Mouse (Mus musculus) cerebral cortex, adult 2 months (tissue): ENCODE measurements around the gene Pank4.

ENCODE experiments used
- WGBS: fragments of 180-500 bp; shearing (Covaris S2); methylation state at CpG from one replicate; pipeline ENCODE4 v1.1.7; 2018; 5-methylcytosine and 5-hydroxymethylcytosine counted together

Pank4 gene

GRCm38 (mm10) chr4:154943323-154944039 is 20.4 kb upstream of the Pank4 start:
- WGBS = 96% methylated on average over 6 of the region's 6 CpGs

- 49% methylated on average over 2 of the region's 2 CpGs for WGBS
Measured at GRCm38 (mm10) chr4:154944121-154944590, 19.8 kb upstream of the Pank4 start.

- 9% methylated on average over 8 of the region's 8 CpGs for WGBS
Measured at GRCm38 (mm10) chr4:154946319-154946718, 17.6 kb upstream of the Pank4 start.

GRCm38 (mm10) chr4:154948066-154948939 is 15.6 kb upstream of the Pank4 start:
- WGBS = 38% methylated on average over 14 of the region's 14 CpGs

- 54% methylated on average over 6 of the region's 6 CpGs for WGBS
Measured at GRCm38 (mm10) chr4:154948940-154949588, 14.9 kb upstream of the Pank4 start.

GRCm38 (mm10) chr4:154949589-154949982 is 14.3 kb upstream of the Pank4 start:
- 11% methylated on average over 16 of the region's 16 CpGs for WGBS

- 7% methylated on average over 26 of the region's 26 CpGs for WGBS
Measured at GRCm38 (mm10) chr4:154952461-154953241, 11.3 kb upstream of the Pank4 start.

- 67% methylated on average over 9 of the region's 9 CpGs for WGBS
Measured at GRCm38 (mm10) chr4:154956604-154957003, 7.3 kb upstream of the Pank4 start.

GRCm38 (mm10) chr4:154957289-154957993 is 6.5 kb upstream of the Pank4 start:
- WGBS = 44% methylated on average over 13 of the region's 13 CpGs

GRCm38 (mm10) chr4:154958171-154958570 is 5.8 kb upstream of the Pank4 start:
- WGBS = 6% methylated on average over 15 of the region's 15 CpGs

- WGBS = 22% methylated on average over 8 of the region's 8 CpGs
Measured at GRCm38 (mm10) chr4:154958621-154959020, 5.3 kb upstream of the Pank4 start.

GRCm38 (mm10) chr4:154960021-154960689 is 3.8 kb upstream of the Pank4 start:
- 26% methylated on average over 20 of the region's 20 CpGs for WGBS

GRCm38 (mm10) chr4:154960690-154961225 is 3.2 kb upstream of the Pank4 start, which contains the start of gene Hes5:
Gene Hes5 (plus strand): TSS chr4:154960923.
- WGBS = under 1% methylated on average over 65 of the region's 65 CpGs

GRCm38 (mm10) chr4:154961226-154961738 is 2.6 kb upstream of the Pank4 start:
- 2% methylated on average over 47 of the region's 47 CpGs for WGBS

- WGBS = 30% methylated on average over 13 of the region's 13 CpGs
Measured at GRCm38 (mm10) chr4:154961911-154962310, 2.0 kb upstream of the Pank4 start.

- 51% methylated on average over 7 of the region's 7 CpGs for WGBS
Measured at GRCm38 (mm10) chr4:154962683-154963082, 1.2 kb upstream of the Pank4 start.

GRCm38 (mm10) chr4:154963190-154963836 is 610 bp upstream of the Pank4 start:
- WGBS = 27% methylated on average over 11 of the region's 11 CpGs

GRCm38 (mm10) chr4:154964581-154965235 is 785 bp downstream of the Pank4 start:
- under 1% methylated on average over 35 of the region's 36 CpGs for WGBS

- WGBS = 26% methylated on average over 3 of the region's 3 CpGs
Measured at GRCm38 (mm10) chr4:154965856-154966255, 1.9 kb downstream of the Pank4 start.
